Comparison of ENCODE assay signal across 8 mouse cellular contexts in the genomic region with DNA sequence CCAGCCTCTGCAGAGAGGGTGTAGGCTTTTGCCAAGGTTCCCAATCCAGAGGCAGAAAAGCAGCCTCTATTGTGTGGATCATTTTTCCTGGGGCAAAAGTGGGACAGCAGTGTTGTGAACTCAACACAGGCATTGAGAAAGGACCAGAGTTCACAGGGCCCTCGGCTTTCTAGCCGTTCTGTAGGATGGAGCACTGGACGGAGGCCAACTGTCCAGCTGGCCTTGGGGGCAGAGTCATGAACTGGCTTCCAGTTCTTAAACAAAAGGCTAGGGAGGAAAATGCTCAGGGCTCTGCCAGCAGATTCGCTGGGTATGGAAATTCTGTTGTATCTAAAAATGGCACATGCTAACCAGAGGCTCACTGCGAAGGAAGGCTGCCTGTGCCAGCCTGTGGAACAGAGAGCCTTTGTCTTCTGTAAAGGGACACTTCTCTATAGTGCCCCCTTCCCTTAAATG. TPM values are rescaled to one million over a fixed set of nuclear protein-coding genes. Genes with fewer than 3 reads are reported as not detected.
DNase-seq lines count a peak whose midpoint lies in the region; ATAC-seq and TF ChIP-seq lines count a peak whose summit lies in the region.

No protein-coding gene starts in this region.

- 49% methylated on average over 5 of the region's 5 CpGs for WGBS in intestine, postnatal 0 days

- peak; percentile 87 for DNase-seq in adrenal gland, postnatal 10 days
- peak; percentile 46 to 79 for DNase-seq in cerebellum, postnatal 4 days (ENCODE audit: low spot score in 2 of 2)
- DNase-seq in heart, adult 18-20 months: peak; percentile 67 to 72
- DNase-seq in left cerebral cortex, adult 8-10 months (ENCODE audit: low spot score in 2 of 2): peak; percentile 34 to 66
- DNase-seq in lung, postnatal 36 days: peak; percentile 75
- no peak for DNase-seq in thymus, postnatal 14 days

- TF ChIP-seq CTCF in intestine, postnatal 0 days (IDR thresholded peaks at IDR 0.05; ENCODE audit: low read depth): no peak
- TF ChIP-seq CTCF in testis, adult 2 months (IDR thresholded peaks at IDR 0.05; ENCODE audit: control insufficient read depth, insufficient read depth, insufficient replicate concordance, low read depth, low read length): no peak

- H3K4me2 ChIP-seq in intestine, postnatal 0 days (replicated peaks; ENCODE audit: low read depth): no peak overlapping the region

- TF ChIP-seq POLR2A in testis, adult 2 months (IDR thresholded peaks at IDR 0.05; ENCODE audit: control insufficient read depth, low read depth, low read length): no peak

- H3K4me3 ChIP-seq in intestine, postnatal 0 days (ENCODE audit: low read depth, low read length): no peak overlapping the region
- H3K4me3 ChIP-seq in testis, adult 2 months (ENCODE audit: control insufficient read depth, low read depth, low read length): no peak overlapping the region

- peaks cover 39% of the 10 kb centered on the region for H3K36me3 ChIP-seq in intestine, postnatal 0 days (ENCODE audit: control insufficient read depth, insufficient read depth)
- H3K36me3 ChIP-seq in testis, adult 2 months (ENCODE audit: control insufficient read depth, insufficient read depth, low read length): no peaks in the 10 kb centered on the region

- no peaks in the 10 kb centered on the region for H3K9me3 ChIP-seq in intestine, postnatal 0 days (ENCODE audit: control insufficient read depth)

- H3K27me3 ChIP-seq in intestine, postnatal 0 days (replicated peaks; ENCODE audit: control insufficient read depth, insufficient read depth, low read length): no peaks in the 10 kb centered on the region
- H3K27me3 ChIP-seq in testis, adult 2 months (ENCODE audit: control insufficient read depth, insufficient read depth, low read length): no peaks in the 10 kb centered on the region

- ATAC-seq in intestine, postnatal 0 days: 0 out of 2 replicates have a peak, but pooled peaks have one; percentile 26

- H3K27ac ChIP-seq in intestine, postnatal 0 days (ENCODE audit: low read depth, low read length): 0 out of 2 replicates have a peak overlapping the region, but pooled peaks have one; percentile 46
- H3K27ac ChIP-seq in testis, adult 2 months (ENCODE audit: control insufficient read depth, insufficient read depth, low read depth, low read length): peak overlapping the region; percentile 36; the same call in 1 of the 2 replicates

- 0 out of 2 replicates have a peak, but pooled peaks cover 4% of the 10 kb centered on the region for H3K4me1 ChIP-seq in intestine, postnatal 0 days (replicated peaks; ENCODE audit: control insufficient read depth, insufficient read depth, low read length)
- no peaks in the 10 kb centered on the region for H3K4me1 ChIP-seq in testis, adult 2 months (ENCODE audit: control insufficient read depth, insufficient read depth, low read length)

- no peak overlapping the region for H3K9ac ChIP-seq in intestine, postnatal 0 days (ENCODE audit: low read depth, low read length)

RNA-seq across cellular contexts. Expression of a gene that starts 20.5 kb away (rescaled TPM):
- 100 to 1,000 TPM; 162 to 183 TPM for total RNA-seq in adrenal gland, postnatal 10 days (2021)
- 10 to 100 TPM; 33.1 to 35.5 TPM for total RNA-seq in heart, adult 18-20 months (2021)
- 215 and 221 TPM in 2 replicates for polyA plus RNA-seq in intestine, postnatal 0 days (2015; fragmentation: Nextera tagmentation; extraction: Ambion mirVana)
- total RNA-seq in left cerebral cortex, adult 8-10 months (2022): 10 to 100 TPM; 69.5 to 96.8 (median 80.7) TPM
- polyA plus RNA-seq in testis, adult 2 months (2012; rRNA removed): 6.8 and 7.6 TPM in 2 replicates
